Mouse (Mus musculus) MEL (cell line): ENCODE data around the gene Vmn2r116. TPM values are rescaled to one million over a fixed set of nuclear protein-coding genes. Genes with fewer than 3 reads are reported as not detected.
"Not testable (repeated sequence)": the region's sequence is repeated elsewhere in the genome, so short reads cannot be mapped to it uniquely, and the experiment has no call there.

Source experiments
- DNase-seq: peaks from one replicate; pipeline ENCODE4 v3.0.0; 2011; ENCODE audit warnings: low read depth, low spot score
- H3K27ac ChIP-seq: 2 replicates; pipeline ENCODE4 v1.5.1; 2012; ENCODE audit warnings: low read depth, mild to moderate bottlenecking, control low read depth, low read length, moderate library complexity; ENCODE audit not compliant: control insufficient read depth
- H3K27me3 ChIP-seq, 2 experiments: fragments of 150-350 bp in 1 of 2; sonication (generic) in 1 of 2; 2 replicates each; pipeline ENCODE4 v1.6.1; 2012; ENCODE audit warnings: low read length in 2 of 2, mild to moderate bottlenecking in 2 of 2, improper control_type of control experiment in 1 of 2, moderate library complexity in 1 of 2; ENCODE audit not compliant: insufficient read depth in 2 of 2, control insufficient read depth in 1 of 2
- H3K36me3 ChIP-seq, 2 experiments: 2 replicates each; pipeline ENCODE4 v1.6.1; 2012 to 2014; ENCODE audit warnings: low read length in 2 of 2, improper control_type of control experiment in 1 of 2, inconsistent platforms in 1 of 2, mild to moderate bottlenecking in 1 of 2; ENCODE audit not compliant: insufficient read depth in 2 of 2, control insufficient read depth in 1 of 2
- H3K4me1 ChIP-seq, 2 experiments: fragments of 150-350 bp in 1 of 2; sonication (generic) in 1 of 2; 2 replicates each; pipeline ENCODE4 v1.6.1; 2012; ENCODE audit warnings: low read length in 2 of 2, improper control_type of control experiment in 1 of 2, mild to moderate bottlenecking in 1 of 2; ENCODE audit not compliant: insufficient read depth in 2 of 2, control insufficient read depth in 1 of 2
- H3K4me3 ChIP-seq, 2 experiments: fragments of 150-350 bp in 1 of 2; sonication (generic) in 1 of 2; 2 replicates each; pipeline ENCODE4 v1.5.1; 2012; ENCODE audit warnings: low read depth in 2 of 2, low read length in 2 of 2, mild to moderate bottlenecking in 2 of 2, moderate library complexity in 2 of 2, control low read depth in 1 of 2, improper control_type of control experiment in 1 of 2; ENCODE audit not compliant: control insufficient read depth in 1 of 2, insufficient read depth in 1 of 2
- H3K79me2 ChIP-seq: 2 replicates; pipeline ENCODE4 v1.6.1; 2012; ENCODE audit warnings: mild to moderate bottlenecking, low read length, moderate library complexity; ENCODE audit not compliant: control insufficient read depth, poor library complexity, insufficient read depth
- H3K9ac ChIP-seq: 2 replicates; pipeline ENCODE4 v1.6.1; 2012; ENCODE audit warnings: low read depth, mild to moderate bottlenecking, control low read depth, low read length, moderate library complexity; ENCODE audit not compliant: control insufficient read depth, poor library complexity, severe bottlenecking
- H3K9me3 ChIP-seq: fragments of 150-350 bp; sonication (generic); replicated peaks from 2 replicates; pipeline ENCODE4 v1.6.1; 2012; ENCODE audit warnings: mild to moderate bottlenecking, low read length, improper control_type of control experiment, moderate library complexity; ENCODE audit not compliant: insufficient read depth
- CTCF ChIP-seq, 3 experiments: IDR thresholded peaks in 2 of 3; conservative IDR thresholded peaks in 1 of 3; 2 replicates each; pipeline ENCODE4 v1.5.1; 2011 to 2012; ENCODE audit warnings: low read length in 3 of 3, low read depth in 2 of 3, mild to moderate bottlenecking in 2 of 3, improper control_type of control experiment in 1 of 3, inconsistent platforms in 1 of 3, mixed read lengths in 1 of 3, moderate library complexity in 1 of 3; ENCODE audit not compliant: control insufficient read depth in 1 of 3, insufficient read depth in 1 of 3, poor library complexity in 1 of 3, severe bottlenecking in 1 of 3
- KAT2A ChIP-seq: conservative IDR thresholded peaks from 2 replicates; pipeline ENCODE4 v1.6.1; 2012; ENCODE audit warnings: low read depth, low read length, improper control_type of control experiment, inconsistent platforms
- MAFK ChIP-seq: IDR thresholded peaks from 2 replicates; pipeline ENCODE4 v1.6.1; 2011; ENCODE audit warnings: low read depth, mild to moderate bottlenecking, low read length, improper control_type of control experiment, borderline replicate concordance
- MAX ChIP-seq: IDR thresholded peaks from 2 replicates; pipeline ENCODE4 v1.6.1; 2011; ENCODE audit warnings: low read length, improper control_type of control experiment
- MYB ChIP-seq: IDR thresholded peaks from 2 replicates; pipeline ENCODE4 v1.6.1; 2011; ENCODE audit warnings: mild to moderate bottlenecking, low read depth, low read length, improper control_type of control experiment
- NRF1 ChIP-seq: IDR thresholded peaks from 2 replicates; pipeline ENCODE4 v1.6.1; 2014; ENCODE audit warnings: low read depth, mild to moderate bottlenecking, inconsistent platforms, low read length, improper control_type of control experiment, moderate library complexity; ENCODE audit not compliant: poor library complexity, insufficient read depth, severe bottlenecking
- POLR2AphosphoS5 ChIP-seq: IDR thresholded peaks from 2 replicates; pipeline ENCODE4 v1.6.1; 2012; ENCODE audit warnings: low read depth, borderline replicate concordance, mild to moderate bottlenecking, inconsistent platforms, low read length, moderate library complexity, mixed read lengths
- TAL1 ChIP-seq: IDR thresholded peaks from 2 replicates; pipeline ENCODE4 v1.6.1; 2012; ENCODE audit warnings: mild to moderate bottlenecking, inconsistent platforms, low read length, moderate library complexity, mixed read lengths
- UBTF ChIP-seq: IDR thresholded peaks from 2 replicates; pipeline ENCODE4 v1.6.1; 2012; ENCODE audit warnings: low read depth, mild to moderate bottlenecking, inconsistent platforms, low read length, improper control_type of control experiment, moderate library complexity, borderline replicate concordance; ENCODE audit not compliant: insufficient read depth
- ZNF384 ChIP-seq: IDR thresholded peaks from 2 replicates; pipeline ENCODE4 v1.6.1; 2012; ENCODE audit warnings: low read depth, mild to moderate bottlenecking, inconsistent platforms, low read length, improper control_type of control experiment
- polyA plus RNA-seq, 2 experiments: library from polyadenylated mRNA; stranded (reverse) in 1 of 2; unstranded in 1 of 2; fragments of >175 nt in 1 of 2; fragments of >200 nt in 1 of 2; gene quantifications; 2 replicates each; pipeline versions ENCODE4 v1.2.1 to v1.2.4; 2012; ENCODE audit warnings: low replicate concordance in 2 of 2, low read depth in 1 of 2; ENCODE audit not compliant: insufficient read length in 2 of 2, insufficient read depth in 1 of 2, missing spikeins in 1 of 2
- total RNA-seq: library from RNA; depleted of rRNA; stranded (reverse); fragments of 300-350 nt; gene quantifications from 2 replicates; pipeline ENCODE4 v1.2.3, GENCODE M21; 2012; rRNA removed

Gene Vmn2r116
- total RNA-seq (not detected in 2 replicates), polyA plus RNA-seq (not detected)

GRCm38 (mm10) chr17:23384304-23384703 is at the start of gene Vmn2r116:
Gene Vmn2r116 (plus strand): TSS chr17:23384604.
- not testable (repeated sequence) for H3K9ac ChIP-seq, DNase-seq, H3K9me3 ChIP-seq, H3K36me3 ChIP-seq, H3K4me1 ChIP-seq, H3K27ac ChIP-seq, H3K27me3 ChIP-seq, H3K4me3 ChIP-seq, H3K79me2 ChIP-seq

- not testable (repeated sequence) for DNase-seq, H3K9me3 ChIP-seq, H3K79me2 ChIP-seq, H3K36me3 ChIP-seq, H3K4me3 ChIP-seq, H3K9ac ChIP-seq, H3K27me3 ChIP-seq, H3K4me1 ChIP-seq, H3K27ac ChIP-seq
Measured at GRCm38 (mm10) chr17:23343441-23343840, 41.0 kb upstream of the Vmn2r116 start, which contains the start of gene Vmn2r115. Gene Vmn2r115 (plus strand): TSS chr17:23343741.

GRCm38 (mm10) chr17:23351644-23352043 is 32.8 kb upstream of the Vmn2r116 start:
- Histone ChIP-seq H3K9ac (no peak overlapping the region), H3K36me3 (no peaks in the 10 kb centered on the region), H3K79me2 (no peaks in the 10 kb centered on the region), H3K4me1 (no peaks in the 10 kb centered on the region), H3K27ac (no peak overlapping the region), H3K4me3 (no peak overlapping the region), H3K27me3 (no peaks in the 10 kb centered on the region), H3K9me3 (no peaks in the 10 kb centered on the region)
- TF ChIP-seq CTCF (IDR thresholded peaks at IDR 0.05 in 2 of 3, conservative IDR thresholded peaks at IDR 0.05 in 1 of 3; ENCODE audit: control insufficient read depth in 1 of 3, insufficient read depth in 1 of 3, low read depth in 2 of 3, low read length in 3 of 3, poor library complexity in 1 of 3, severe bottlenecking in 1 of 3) (no peak), TAL1 (no peak), KAT2A (no peak), MAX (no peak), MYB (no peak), POLR2AphosphoS5 (no peak), MAFK (no peak), ZNF384 (no peak), NRF1 (no peak), UBTF (no peak)
- DNase-seq: no peak
